Mouse (Mus musculus): ENCODE measurements at regions not wholly inside any gene's neighbourhood (a gene's known extent, or its start where the extent isn't known, plus 50 kb on each side); places are given as distances from the start of the nearest gene placed in this dataset.

DNA sequence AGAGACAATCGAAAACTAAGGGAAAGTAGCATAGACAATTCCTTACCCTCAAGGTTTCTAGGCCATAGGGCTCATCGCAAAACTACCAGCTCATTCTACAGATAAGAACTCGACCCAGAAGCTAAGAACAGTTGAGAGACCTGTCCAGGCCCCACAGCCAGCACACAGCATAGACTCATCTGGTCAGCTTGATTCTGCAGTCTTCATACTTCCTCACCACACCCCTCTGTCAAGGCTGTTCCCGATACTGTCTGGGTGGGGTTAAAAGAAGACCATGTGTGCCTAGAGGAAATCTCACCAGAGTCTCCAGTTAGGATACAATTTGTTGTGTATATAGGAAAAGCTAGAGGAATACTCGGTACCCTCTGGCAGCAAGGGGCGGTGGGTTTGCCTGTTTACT is 91.0 kb upstream of the Cpeb4 start:
- DNase-seq (ENCODE audit: extremely low spot score in 1 of 2, low spot score in 1 of 2), result no peak

DNA sequence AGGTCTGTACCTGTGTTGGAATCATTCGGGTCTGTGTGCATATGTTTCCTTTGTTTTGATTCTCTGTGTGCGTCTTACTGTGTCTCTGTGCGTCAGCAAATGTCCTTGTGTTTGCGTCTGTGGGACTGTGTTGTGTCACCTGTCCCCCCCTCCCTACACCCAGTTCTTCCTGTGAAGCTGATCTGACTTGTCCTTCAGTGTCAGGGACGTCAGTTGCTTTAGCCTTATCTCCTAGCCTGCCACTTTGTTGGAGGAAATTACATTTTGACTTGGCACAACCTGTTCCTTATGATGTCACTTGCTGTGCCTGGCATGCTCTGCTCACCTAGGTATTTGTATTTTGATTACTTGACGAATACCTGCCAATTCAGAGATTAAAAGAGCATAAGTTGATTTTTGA is 90.4 kb upstream of the Cpeb4 start:
- no peak for DNase-seq (ENCODE audit: extremely low spot score in 1 of 2, low spot score in 1 of 2)

DNA sequence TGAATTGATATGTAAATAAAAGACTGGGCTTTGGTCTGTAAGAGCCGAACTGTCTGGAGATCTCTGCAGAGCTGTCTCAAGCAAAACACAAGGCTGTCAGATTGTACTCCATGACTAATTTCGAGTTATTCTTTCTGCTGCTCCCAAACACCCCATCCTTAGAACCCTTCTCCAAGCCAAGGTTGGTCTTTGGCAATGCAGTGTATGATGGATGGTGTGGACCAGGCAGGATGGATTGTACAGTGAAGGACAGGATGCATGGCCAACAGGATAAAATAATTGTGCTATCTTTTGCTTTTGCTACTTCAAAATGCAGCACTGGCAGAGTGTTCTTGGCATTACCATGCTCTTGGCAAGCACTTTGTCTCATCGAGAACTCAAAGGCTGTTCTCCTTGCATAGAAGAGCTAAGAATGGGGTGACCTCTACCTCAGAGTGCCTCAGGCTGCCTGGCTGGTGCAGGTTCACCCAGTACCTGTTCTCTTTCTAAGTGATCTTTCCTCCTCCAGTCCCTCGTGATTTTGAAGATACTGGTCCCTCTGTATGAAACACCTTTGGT is 88.4 kb upstream of the Cpeb4 start:
- no peak for DNase-seq (ENCODE audit: extremely low spot score in 1 of 2, low spot score in 1 of 2)

DNA sequence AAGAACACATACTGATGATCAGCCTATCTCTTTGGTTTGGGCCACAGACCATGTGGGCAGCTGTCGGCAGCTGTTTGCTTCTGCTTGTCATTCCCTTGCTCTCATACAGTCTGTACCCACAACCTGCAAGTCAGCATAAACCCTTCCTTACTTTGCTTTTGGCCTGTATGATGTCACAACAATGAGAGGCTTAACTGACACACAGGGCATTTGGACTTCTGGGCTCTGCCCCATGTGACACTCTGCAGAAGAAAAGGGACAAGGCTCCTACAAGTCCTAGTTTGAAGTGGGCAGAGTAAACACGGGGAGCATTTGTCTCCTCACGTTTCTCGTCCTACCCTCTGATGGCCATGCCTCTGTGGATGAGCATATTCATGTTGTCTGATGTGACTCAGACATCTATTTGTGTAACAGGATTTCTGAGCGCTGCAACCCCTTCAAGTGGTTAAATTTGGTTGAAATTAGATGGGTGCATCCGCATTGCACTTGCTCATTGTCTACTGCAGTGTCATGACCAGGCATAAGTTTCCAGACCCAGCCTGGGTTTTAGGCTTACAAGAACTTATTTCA is 87.6 kb upstream of the Cpeb4 start:
- peak in 1 of 2 experiments; percentile 35 for DNase-seq (ENCODE audit: extremely low spot score in 1 of 2, low spot score in 1 of 2)

DNA sequence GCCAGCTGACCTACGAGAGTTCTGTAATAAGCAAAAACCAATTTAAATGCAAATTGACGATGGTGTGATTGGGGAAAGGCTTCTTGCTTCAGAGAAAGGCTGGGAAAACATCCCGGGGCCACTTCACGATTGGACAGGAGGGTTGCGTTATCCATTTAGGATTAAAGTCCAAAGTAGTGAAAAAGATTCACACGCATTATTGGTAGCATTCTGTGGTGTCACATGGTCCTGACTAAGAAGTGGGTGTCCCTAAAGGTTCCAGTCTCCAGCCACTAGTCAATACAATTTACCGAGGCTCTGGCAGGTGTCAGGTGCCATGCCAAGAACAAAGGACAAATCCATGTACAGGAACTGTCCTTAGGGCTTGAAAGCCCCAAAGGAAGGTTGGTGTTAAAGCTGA is 86.9 kb upstream of the Cpeb4 start:
- DNase-seq (ENCODE audit: extremely low spot score in 1 of 2, low spot score in 1 of 2), result no peak

DNA sequence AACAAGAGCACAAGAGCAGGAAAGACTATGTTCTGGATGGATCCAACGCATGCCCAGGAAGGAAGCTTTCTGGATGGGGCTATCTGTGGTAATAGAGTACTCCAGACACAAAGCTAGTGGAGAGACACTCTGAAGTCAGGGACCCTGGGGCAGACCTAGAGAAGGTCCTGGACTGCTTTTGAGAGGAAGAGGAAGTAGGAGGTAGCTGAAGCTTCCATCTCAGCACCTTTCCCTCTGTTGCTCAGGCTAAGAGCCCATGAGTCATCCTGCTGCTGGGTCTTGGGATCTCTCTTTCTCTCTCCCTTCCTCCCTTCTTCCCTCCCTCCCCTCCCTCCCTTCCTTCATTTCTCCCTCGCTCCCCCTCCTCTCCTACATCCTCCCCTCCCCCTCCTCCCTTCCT is 84.6 kb upstream of the Cpeb4 start:
- no peak for DNase-seq (ENCODE audit: extremely low spot score in 1 of 2, low spot score in 1 of 2)

DNA sequence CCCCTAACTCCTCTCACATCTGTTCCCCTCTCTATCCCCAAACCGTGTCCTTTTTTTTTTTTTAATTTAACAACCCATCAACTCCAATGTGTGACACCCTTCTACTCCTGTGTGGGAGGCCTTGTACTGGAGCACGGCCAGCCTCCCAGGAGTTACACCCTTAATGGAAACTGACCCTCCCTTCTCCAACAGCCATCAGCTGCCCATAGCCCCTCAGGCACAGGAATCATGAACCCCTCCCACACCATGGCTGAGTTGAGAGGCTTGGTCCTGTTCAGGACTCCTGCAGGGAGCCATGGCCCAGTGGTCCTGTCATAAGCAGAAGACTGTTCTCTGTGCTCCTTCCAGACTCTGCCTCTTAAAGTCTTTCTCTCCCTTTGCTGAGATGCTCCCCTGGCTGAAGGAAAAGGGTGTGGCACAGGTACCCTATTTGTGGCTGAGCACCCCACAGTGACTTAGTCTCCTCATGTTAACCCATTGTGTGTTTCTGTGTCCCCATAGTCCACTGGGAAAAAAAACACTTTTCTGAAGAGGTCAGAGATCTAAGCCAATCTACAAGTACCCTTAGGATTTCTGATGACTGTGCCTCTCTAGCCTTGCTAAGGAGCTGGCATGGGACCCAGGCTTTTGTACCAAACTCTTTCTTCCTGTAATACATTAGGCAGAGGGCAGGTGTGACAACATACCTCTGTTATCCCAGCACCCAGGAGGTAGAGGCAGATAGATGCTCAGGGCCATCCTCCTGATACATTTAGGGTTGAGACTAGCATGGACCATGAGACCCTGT is 83.9 kb upstream of the Cpeb4 start:
- DNase-seq (ENCODE audit: extremely low spot score in 1 of 2, low spot score in 1 of 2), result no peak

DNA sequence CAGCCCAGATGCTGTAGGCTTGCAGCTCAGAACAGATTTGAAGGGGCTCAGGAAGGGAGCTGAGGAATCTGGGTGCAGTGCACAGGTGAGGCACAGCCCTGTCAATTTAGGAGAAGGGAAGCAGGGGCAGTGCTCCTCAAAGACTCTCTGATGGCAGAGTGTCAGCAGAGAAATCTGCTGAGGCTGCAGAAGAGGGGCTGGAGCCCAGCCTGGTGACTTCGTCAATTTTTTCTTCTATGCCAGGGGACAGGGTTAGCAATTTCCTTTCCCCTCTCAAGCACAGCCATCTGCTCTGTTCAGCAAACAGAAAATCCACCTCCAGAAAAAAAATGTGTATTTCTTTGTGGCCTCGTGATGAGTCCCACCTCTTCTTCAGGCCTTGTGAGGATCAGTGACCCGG is 82.0 kb upstream of the Cpeb4 start:
- DNase-seq (ENCODE audit: extremely low spot score in 1 of 2, low spot score in 1 of 2), result no peak

DNA sequence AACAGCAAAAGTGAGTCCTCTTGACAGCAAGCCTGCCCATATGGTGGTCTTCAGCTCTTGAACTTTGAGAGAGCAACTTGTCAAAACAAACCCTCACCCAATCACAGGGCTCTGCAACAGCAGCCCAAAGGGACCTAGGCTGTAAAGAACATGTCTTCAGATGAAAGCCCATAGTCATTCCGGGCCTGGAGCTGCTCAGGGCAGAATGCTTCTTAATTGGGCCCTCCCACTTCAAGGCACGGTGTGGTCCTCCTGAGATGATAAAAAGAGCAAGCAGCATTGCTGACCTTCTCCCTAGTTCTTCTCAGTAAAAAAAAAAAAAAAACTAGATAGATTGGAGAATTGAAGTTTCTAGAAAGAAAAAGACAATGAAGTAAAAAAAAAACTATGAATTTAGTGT is 80.7 kb upstream of the Cpeb4 start:
- no peak for DNase-seq (ENCODE audit: extremely low spot score in 1 of 2, low spot score in 1 of 2)

DNA sequence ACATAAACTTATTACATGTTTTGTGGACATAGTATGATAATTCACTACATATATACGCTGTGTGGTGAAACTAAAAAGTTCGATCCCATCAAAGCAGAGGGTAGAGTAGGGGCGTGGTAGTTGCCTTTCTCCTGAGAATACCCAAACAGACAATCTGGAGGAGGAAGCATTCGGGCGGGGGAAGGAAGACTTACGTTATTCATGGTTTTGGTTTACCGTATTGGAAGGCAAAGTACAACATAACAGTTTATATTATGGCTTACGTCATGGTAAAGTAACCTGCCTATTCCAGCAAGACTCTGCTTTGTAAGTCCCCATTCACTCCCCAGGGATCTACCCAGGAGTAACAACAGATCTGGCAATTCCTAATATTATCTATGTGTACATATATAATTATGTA is 76.9 kb upstream of the Cpeb4 start:
- no peak for DNase-seq (ENCODE audit: extremely low spot score in 1 of 2, low spot score in 1 of 2)

DNA sequence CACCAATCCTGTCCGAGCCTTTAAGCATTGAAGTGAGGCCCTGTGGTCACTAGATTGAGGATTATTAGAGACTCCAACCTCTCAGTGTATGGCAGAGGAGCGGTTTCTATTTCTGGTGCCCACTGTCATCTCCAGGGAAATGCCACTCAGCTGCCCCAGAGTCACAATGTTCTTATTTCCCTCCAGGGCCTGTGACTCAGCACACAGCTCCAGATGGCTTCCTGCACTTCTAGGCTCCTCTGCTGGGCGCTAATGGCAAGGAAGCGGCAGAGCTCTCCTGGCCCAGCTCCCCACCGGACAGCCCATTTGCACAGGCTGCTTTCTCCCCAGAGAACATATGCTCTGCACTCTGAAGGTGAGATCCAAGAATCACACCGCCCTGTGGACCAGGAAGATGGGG is 75.8 kb upstream of the Cpeb4 start:
- DNase-seq (ENCODE audit: extremely low spot score in 1 of 2, low spot score in 1 of 2), result peak in 1 of 2 experiments; percentile 67

DNA sequence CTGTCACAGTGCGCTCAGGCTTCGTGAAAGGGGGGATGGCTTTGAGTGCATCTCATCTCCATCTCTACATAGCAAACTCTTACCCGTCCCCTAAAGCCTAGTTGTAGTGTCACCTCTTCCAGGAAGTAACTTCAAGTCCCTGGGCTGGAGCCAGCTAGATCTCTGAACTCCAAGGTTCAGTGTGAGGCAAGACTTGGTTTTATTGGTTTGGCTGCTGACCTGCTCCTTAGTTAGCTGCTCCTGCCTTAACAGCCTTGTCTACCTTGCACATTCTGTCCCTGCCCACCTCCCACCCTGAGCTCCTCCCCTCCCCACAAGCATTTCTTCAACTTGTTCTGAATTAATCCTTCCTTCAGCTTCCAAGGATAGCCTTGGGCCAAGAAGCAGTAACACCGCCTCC is 70.4 kb upstream of the Cpeb4 start:
- no peak for DNase-seq (ENCODE audit: extremely low spot score in 1 of 2, low spot score in 1 of 2)

DNA sequence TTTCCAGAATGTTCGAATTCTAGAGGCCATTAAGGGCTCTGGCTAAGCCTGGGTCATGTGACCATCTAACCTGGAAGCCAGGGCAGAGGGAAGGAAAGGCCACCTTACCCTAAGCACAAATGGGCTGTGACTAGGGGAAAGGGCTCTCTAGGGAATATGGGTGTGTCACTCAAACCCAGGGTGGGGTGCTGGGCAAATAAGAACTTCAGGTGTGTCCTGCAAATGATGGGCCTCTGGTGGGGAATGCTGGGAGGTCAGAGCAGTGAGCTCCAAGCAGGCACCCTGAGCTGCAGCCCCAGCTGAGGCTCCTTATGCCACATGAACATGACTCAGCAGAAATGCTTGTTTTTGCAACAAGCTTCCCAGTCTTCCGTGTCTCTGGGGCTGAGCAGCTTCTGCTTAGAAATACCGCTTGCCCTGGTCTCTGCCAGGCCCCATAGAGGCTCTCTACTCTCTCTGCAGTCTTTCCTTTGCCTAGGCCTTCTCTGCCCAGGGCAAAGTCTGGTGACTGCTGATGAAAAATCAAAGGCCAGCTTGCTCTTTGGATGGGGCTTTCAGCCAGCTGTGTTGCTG is 68.6 kb upstream of the Cpeb4 start:
- DNase-seq (ENCODE audit: extremely low spot score in 1 of 2, low spot score in 1 of 2), result no peak

DNA sequence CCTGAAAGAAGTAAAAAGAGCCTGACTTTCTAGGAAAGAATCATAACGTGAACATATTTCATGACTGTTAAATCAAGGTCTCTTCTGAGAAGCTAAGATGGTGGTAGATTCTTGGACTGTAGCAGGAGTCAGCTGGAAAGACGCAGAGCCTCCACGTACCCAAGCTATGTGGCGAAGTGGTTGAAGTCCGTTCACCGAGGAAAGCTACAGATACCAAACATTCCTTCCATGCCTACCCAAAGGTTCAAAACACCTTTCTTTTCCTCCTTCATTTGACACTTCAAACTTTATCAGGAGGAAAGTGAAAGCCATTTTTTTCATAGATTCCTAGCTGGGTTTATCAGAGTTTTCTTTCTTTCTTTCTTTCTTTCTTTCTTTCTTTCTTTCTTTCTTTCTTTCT is 67.5 kb upstream of the Cpeb4 start:
- DNase-seq (ENCODE audit: extremely low spot score in 1 of 2, low spot score in 1 of 2), result no peak

DNA sequence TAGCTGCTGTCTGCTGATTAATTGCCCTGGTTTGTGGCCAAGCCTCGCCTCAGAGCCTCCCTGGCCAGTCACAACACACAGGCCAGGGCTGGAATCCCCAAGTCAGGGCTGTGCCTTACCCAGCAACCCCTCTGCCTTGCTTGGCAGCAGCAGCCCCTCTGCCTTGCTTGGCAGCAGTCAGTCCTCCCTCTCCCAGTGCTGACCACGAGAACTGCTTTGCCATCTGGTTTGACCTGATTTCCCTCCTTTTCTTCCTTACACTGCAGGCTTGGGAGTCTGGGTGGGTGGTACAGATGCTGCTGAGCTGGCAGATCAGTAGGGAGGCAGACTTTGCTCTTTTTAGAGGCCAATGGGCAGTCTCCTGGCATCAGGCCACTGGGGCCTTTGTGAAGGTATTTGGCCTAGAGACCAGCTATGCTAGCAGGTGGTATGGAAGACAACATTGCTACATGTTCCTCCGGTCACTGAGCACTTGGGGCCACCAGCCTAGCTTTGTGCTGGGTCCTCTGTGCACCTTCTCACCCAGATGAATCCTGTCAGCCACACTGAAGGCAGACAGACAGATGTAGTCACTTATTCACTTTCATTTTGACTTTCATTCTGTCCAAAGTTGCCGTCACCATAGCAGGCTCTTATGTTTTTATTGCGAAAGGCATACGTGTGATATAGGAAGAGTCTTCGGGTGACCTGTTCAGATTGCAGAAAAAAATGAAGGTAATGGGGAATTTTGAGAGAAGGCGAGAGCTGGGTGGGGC is 64.4 kb upstream of the Cpeb4 start:
- DNase-seq (ENCODE audit: extremely low spot score in 1 of 2, low spot score in 1 of 2), result peak; percentile 63

DNA sequence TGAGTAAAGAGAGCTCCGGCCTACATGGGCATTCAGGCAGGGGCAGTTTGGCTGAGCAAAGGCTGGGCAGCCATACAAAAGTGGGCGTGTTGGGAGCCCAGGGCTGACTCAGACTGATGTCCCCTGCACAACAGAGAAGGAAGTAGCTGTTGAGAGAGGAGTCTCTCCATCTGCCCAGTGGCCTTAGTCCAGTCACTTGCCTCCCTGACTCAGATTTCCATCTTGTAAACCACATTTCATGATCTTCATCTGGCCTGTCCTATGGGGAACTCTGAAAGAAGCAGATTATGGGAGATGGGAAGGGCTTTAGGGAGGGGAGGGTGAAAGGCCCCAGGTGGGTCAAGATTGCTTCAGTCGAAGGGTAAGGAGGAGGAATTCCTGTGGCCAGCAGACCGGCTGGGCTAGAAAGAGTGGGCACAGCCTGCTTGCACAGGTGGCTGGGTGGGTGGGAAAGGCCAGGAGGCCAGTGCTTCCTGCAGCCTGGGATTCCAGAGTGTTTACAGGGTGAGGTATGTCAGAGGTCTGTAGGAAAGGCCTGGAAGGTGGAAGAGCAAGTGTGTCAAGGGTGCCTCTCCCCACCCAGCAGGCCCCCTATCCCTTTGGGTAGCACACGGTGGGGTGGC is 63.7 kb upstream of the Cpeb4 start:
- no peak for DNase-seq (ENCODE audit: extremely low spot score in 1 of 2, low spot score in 1 of 2)

DNA sequence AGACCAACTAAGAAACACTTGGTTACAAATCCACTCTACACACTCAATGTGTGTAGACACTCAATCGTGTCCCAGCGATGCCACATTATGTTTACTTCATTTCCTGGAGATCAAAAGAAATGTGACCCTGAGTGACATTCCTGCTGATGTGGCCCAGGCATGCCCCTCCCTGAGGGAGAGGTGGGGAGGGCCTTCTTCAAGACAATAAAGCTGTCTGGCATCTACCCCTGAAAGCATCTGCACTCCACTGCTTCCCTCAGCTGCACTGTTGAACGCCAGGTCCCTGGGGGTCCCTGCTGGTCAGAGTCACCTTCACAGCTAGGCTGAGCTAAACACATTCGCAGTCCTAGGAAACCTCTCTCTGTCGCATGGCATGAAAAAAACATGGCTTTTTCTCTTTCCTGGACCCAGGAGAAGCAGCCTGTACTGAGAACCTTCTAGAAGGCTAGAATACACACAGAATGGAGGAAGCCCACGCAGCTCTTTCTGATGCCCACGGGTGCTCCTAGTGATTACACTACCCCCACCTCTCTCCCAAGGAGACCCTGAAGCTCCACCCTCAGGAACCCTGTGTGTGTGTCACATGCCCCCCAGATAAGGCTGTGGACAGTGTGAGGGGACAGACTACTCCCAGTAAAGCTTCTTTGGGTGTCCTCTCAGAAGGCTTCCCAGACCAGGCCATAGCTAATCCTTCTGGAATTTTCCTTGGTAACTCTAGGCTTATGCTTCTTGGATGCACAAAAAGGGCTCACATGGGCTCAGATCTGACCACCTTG is 61.8 kb upstream of the Cpeb4 start:
- DNase-seq (ENCODE audit: extremely low spot score in 1 of 2, low spot score in 1 of 2), result no peak

DNA sequence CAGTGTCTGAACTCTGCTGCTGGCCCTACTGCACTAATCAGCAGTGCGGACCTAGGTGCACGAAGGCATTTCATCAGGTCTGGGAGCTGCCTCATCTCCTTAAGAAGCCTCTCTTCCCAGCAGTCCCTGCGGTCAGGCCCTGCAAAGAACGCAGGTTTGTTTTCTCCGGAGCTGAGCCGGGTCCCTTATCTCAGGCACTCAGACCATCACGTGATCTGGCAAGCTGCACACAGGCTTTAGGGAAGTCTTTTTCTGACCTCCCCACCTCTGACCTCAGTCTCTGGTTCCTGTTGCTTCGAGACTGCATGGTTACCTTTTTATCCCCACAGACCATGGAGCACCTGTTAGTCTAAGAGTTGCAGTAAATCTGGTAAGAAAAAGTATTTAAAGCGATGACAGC is 59.8 kb upstream of the Cpeb4 start:
- DNase-seq (ENCODE audit: extremely low spot score in 1 of 2, low spot score in 1 of 2), result no peak

DNA sequence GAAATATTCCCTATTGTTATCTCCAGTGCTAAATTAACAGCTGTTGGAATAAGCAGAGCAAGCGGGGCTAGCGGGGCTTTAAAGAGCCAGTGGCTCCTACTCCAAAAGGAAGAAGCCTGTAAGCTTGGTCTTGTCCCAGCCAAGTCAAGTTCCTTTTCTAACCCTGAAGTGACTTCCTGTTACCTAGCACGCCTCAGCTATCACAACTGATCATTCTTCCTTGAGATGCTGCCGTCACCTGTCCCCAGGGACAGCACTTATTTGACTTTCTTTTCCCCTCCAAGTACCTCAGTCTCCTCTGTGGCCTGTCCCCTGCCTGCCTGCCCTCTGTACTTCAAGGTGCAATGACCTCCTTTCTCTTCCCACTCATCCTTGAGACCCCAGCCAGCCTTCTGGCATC is 57.4 kb upstream of the Cpeb4 start:
- DNase-seq (ENCODE audit: extremely low spot score in 1 of 2, low spot score in 1 of 2), result no peak

DNA sequence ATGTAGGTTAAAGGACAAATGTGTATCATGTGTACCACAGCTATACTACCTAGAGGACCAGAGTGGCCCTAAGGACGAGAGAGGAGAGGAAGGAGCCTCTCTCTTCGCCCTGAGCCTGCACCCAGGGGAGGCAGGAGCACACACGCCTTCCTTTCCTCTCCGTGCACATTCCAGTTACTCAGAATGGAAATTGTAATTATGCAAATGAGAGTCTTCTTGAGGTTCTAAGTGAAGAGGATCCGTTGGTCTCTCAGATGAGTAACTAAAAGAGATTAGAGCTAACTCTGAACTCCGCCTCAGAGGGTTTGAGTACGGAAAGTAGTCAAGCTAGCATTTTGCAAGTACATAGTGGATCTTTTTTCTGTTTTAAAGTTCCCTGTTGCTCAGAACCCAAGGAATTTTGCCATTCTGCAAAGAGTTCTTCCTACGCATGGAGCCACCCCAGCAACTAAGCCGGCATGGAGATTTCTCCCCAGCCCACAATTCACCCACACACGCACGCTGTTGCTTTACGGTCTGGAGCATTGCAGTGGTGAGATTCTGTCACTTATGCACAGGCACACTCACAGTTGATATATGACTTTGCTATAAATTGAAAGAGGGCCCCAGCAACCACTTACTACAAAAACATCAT is 56.0 kb upstream of the Cpeb4 start:
- peak; percentile 63 to 80 for DNase-seq (ENCODE audit: extremely low spot score in 1 of 2, low spot score in 1 of 2)
